Mouse (Mus musculus) midbrain, embryonic 12.5 days (tissue): ENCODE results near the gene Emilin1. TPM values are rescaled to one million over a fixed set of nuclear protein-coding genes. Genes with fewer than 3 reads are reported as not detected.
A peak's percentile ranks its signal among the peaks of the same experiment; 100 is the strongest.
"Not testable (repeated sequence)": the region's sequence is repeated elsewhere in the genome, so short reads cannot be mapped to it uniquely, and the experiment has no call there.

ENCODE experiments used
- ATAC-seq: fragments of 200-750 bp; cut with Nextera tagmentation; 2 replicates; pipeline ENCODE4 v1.8.0; 2017; ENCODE audit warnings: low read depth, moderate TSS enrichment, moderate library complexity; ENCODE audit not compliant: low FRiP score
- H3K27ac ChIP-seq: fragments of 300-500 bp; sonication (generic); replicated peaks from 2 replicates; pipeline ENCODE4 v1.5.1; 2016; ENCODE audit warnings: mild to moderate bottlenecking
- H3K27me3 ChIP-seq: fragments of 300-500 bp; sonication (generic); 2 replicates; pipeline ENCODE4 v1.6.1; 2016; ENCODE audit warnings: mild to moderate bottlenecking
- H3K36me3 ChIP-seq: fragments of 300-500 bp; sonication (generic); 2 replicates; pipeline ENCODE4 v1.6.1; 2016
- H3K4me1 ChIP-seq: fragments of 300-500 bp; sonication (generic); 2 replicates; pipeline ENCODE4 v1.6.1; 2016
- H3K4me2 ChIP-seq: fragments of 300-500 bp; sonication (generic); replicated peaks from 2 replicates; pipeline ENCODE4 v1.6.1; 2016; ENCODE audit warnings: mild to moderate bottlenecking, moderate library complexity
- H3K4me3 ChIP-seq: fragments of 300-500 bp; sonication (generic); 2 replicates; pipeline ENCODE4 v1.5.1; 2016; ENCODE audit warnings: mild to moderate bottlenecking
- H3K9ac ChIP-seq: fragments of 300-500 bp; sonication (generic); replicated peaks from 2 replicates; pipeline ENCODE4 v1.6.1; 2016; ENCODE audit warnings: mild to moderate bottlenecking, moderate library complexity
- H3K9me3 ChIP-seq: fragments of 300-500 bp; sonication (generic); 2 replicates; pipeline ENCODE4 v1.6.1; 2016; ENCODE audit warnings: mild to moderate bottlenecking
- WGBS: fragments of 180-500 bp; shearing (Covaris S2); methylation state at CpG from one replicate; pipeline ENCODE4 v1.1.7; 2016; 5-methylcytosine and 5-hydroxymethylcytosine counted together
- polyA plus RNA-seq: library from polyadenylated mRNA; unstranded; fragments of >200 nt; fragmentation: Nextera tagmentation; extraction: Ambion mirVana; gene quantifications from 2 replicates; pipeline ENCODE4 v1.2.1, GENCODE M21; 2016

Emilin1 gene
- polyA plus RNA-seq, 1 experiment from 2014 or later, result 79.9 TPM

DNA sequence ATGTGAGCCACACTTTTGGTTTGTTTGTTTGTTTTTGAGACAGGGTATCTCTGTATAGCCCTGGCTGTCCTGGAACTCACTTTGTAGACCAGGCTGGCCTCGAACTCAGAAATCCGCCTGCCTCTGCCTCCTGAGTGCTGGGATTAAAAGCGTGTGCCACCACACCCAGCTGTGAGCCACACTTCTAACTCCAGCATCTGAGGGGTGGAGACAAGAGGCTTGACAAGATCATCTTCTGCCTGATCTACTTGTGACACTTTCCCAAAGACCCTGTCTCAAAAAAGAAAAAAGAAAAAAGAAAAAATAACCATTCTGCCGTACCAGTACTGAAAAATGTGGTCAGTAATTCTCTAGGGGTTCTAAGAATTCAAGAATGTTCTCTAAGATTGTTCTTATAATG lies 31.4 kb upstream of the Emilin1 start:
- 89% methylated on average over 4 of the region's 4 CpGs for WGBS
- ATAC-seq, H3K9ac ChIP-seq, H3K9me3 ChIP-seq, H3K27me3 ChIP-seq, H3K4me1 ChIP-seq, H3K27ac ChIP-seq, H3K4me3 ChIP-seq, H3K4me2 ChIP-seq: not testable (repeated sequence)
- peaks cover 13% of the 10 kb centered on the region for H3K36me3 ChIP-seq

- Histone ChIP-seq H3K27ac (no peak overlapping the region), H3K9ac (no peak overlapping the region), H3K4me2 (peak overlapping the region; percentile 67; the same call in 1 of the 2 replicates), H3K36me3 (peaks cover 8% of the 10 kb centered on the region), H3K27me3 (no peaks in the 10 kb centered on the region), H3K4me1 (peaks cover 17% of the 10 kb centered on the region), H3K4me3 (no peak overlapping the region), H3K9me3 (no peaks in the 10 kb centered on the region)
- 50% methylated on average over 4 of the region's 4 CpGs for WGBS
- no peak for ATAC-seq
These were observed 27.0 kb upstream of the Emilin1 start for GRCm38 (mm10) chr5:30886209-30886608.

- H3K9ac ChIP-seq, result peak overlapping the region; percentile 73
- peak overlapping the region; percentile 96 for H3K27ac ChIP-seq
- no peak for ATAC-seq
- H3K4me2 ChIP-seq, result peak overlapping the region; percentile 67
- peaks cover 17% of the 10 kb centered on the region for H3K4me1 ChIP-seq
- no peaks in the 10 kb centered on the region for H3K9me3 ChIP-seq
- 31% methylated on average over 5 of the region's 5 CpGs for WGBS
- no peaks in the 10 kb centered on the region for H3K27me3 ChIP-seq
- H3K36me3 ChIP-seq, result peaks cover 13% of the 10 kb centered on the region
- H3K4me3 ChIP-seq, result peak overlapping the region; percentile 78
These were observed 26.5 kb upstream of the Emilin1 start for GRCm38 (mm10) chr5:30886731-30887130.

DNA sequence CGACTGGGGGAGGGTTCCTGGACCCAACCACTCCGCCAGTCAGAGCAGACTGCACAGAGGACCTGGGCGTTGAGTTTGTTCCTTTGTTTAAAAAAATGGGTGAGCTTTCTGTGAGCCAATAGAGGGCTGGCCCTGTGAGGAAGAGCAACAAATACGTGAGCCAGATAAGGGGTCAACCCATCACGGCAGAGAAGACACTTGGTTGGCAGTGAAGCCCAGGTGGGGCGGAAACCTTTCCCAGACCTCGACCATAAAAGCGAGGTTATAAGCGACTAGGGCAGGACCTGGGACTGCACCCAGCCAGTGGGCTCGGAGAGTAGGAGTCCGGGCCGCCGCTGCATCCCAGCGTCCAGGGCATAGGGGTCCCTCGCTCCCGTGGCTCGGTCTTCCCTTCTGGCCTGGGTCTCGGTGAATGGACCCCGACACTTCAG lies 25.9 kb upstream of the Emilin1 start:
- H3K27ac ChIP-seq, result peak overlapping the region; percentile 96
- H3K4me3 ChIP-seq, result peak overlapping the region; percentile 78
- no peaks in the 10 kb centered on the region for H3K27me3 ChIP-seq
- H3K4me1 ChIP-seq, result peaks cover 17% of the 10 kb centered on the region
- peak overlapping the region; percentile 73 for H3K9ac ChIP-seq
- no peaks in the 10 kb centered on the region for H3K9me3 ChIP-seq
- peak overlapping the region; percentile 67 for H3K4me2 ChIP-seq
- under 1% methylated on average over 19 of the region's 19 CpGs for WGBS
- ATAC-seq, result peak; percentile 62
- H3K36me3 ChIP-seq, result peaks cover 19% of the 10 kb centered on the region

GRCm38 (mm10) chr5:30887858-30888336 lies 25.3 kb upstream of the Emilin1 start:
- H3K27me3 ChIP-seq, result no peaks in the 10 kb centered on the region
- H3K4me2 ChIP-seq, result peak overlapping the region; percentile 67
- H3K4me3 ChIP-seq, result peak overlapping the region; percentile 78
- peak overlapping the region; percentile 73 for H3K9ac ChIP-seq
- peak; percentile 81 for ATAC-seq
- H3K27ac ChIP-seq, result peak overlapping the region; percentile 96
- peaks cover 25% of the 10 kb centered on the region for H3K36me3 ChIP-seq
- peaks cover 17% of the 10 kb centered on the region for H3K4me1 ChIP-seq
- WGBS, result under 1% methylated on average over 28 of the region's 28 CpGs
- H3K9me3 ChIP-seq, result no peaks in the 10 kb centered on the region

- WGBS, result under 1% methylated on average over 41 of the region's 42 CpGs
- Histone ChIP-seq H3K27me3 (no peaks in the 10 kb centered on the region), H3K9me3 (no peaks in the 10 kb centered on the region), H3K9ac (peak within 1 kb of the TSS; percentile 92), H3K4me2 (peak within 1 kb of the TSS; percentile 67), H3K4me1 (peaks cover 17% of the 10 kb centered on the region), H3K27ac (peak within 1 kb of the TSS; percentile 96), H3K4me3 (peak within 1 kb of the TSS; percentile 78), H3K36me3 (peaks cover 31% of the 10 kb centered on the region)
- ATAC-seq, result peak; percentile 91
These were observed 24.7 kb upstream of the Emilin1 start, which contains the start of gene Agbl5 for GRCm38 (mm10) chr5:30888337-30889087. Gene Agbl5, plus strand, starts transcription at chr5:30888694.

- H3K36me3 ChIP-seq, result peaks cover 38% of the 10 kb centered on the region
- H3K4me2 ChIP-seq, result peak overlapping the region; percentile 67
- peak overlapping the region; percentile 92 for H3K9ac ChIP-seq
- peaks cover 17% of the 10 kb centered on the region for H3K4me1 ChIP-seq
- H3K9me3 ChIP-seq, result no peaks in the 10 kb centered on the region
- peak; percentile 32 for ATAC-seq
- peak overlapping the region; percentile 78 for H3K4me3 ChIP-seq
- H3K27ac ChIP-seq, result peak overlapping the region; percentile 96
- WGBS, result 2% methylated on average over 31 of the region's 42 CpGs
- H3K27me3 ChIP-seq, result no peaks in the 10 kb centered on the region
These were observed 24.0 kb upstream of the Emilin1 start for GRCm38 (mm10) chr5:30889088-30889754.

DNA sequence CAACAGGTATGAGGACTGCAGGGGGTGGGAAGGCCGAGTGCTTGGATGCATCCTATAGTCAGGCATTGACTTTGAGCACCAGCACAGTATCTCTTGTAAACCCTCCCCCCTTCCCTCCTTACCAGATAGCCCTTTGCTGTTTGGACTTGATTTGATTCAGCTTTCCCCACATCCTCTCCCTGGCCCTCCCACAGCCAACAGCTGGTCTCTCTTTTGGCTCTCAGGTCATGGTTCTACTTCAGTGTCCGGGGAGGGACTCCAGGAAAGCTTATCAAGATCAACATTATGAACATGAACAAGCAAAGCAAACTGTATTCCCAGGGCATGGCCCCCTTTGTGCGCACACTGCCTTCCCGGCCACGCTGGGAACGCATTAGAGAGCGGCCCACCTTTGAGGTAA lies 22.8 kb upstream of the Emilin1 start:
- Histone ChIP-seq H3K4me3 (peak overlapping the region; percentile 78; the same call in 1 of the 2 replicates), H3K36me3 (peaks cover 50% of the 10 kb centered on the region), H3K27me3 (no peaks in the 10 kb centered on the region), H3K27ac (no peak overlapping the region), H3K4me2 (peak overlapping the region; percentile 67), H3K9ac (peak overlapping the region; percentile 92; the same call in 1 of the 2 replicates), H3K4me1 (peaks cover 17% of the 10 kb centered on the region), H3K9me3 (no peaks in the 10 kb centered on the region)
- WGBS, result 91% methylated on average over 7 of the region's 7 CpGs
- no peak for ATAC-seq

DNA sequence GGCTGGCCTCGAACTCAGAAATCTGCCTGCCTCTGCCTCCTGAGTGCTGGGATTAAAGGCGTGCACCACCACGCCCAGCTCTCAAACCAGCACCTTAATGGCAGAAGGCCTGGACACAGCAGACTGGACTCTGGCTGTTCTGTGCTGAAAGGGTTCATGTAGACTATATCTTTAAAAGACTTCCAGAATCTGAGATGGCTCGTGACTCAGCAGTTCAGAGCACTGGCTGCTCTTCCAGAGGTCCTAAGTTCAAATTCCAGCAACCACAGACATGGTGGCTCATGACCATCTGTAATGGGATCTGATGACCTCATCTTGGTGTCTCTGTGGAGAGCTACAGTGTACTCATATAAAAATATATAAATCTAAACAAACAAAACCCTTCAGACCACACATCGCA lies 11.3 kb upstream of the Emilin1 start:
- no peak overlapping the region for H3K4me2 ChIP-seq
- H3K27ac ChIP-seq, result no peak overlapping the region
- H3K27me3 ChIP-seq, result no peaks in the 10 kb centered on the region
- no peak for ATAC-seq
- peaks cover 15% of the 10 kb centered on the region for H3K4me1 ChIP-seq
- WGBS, result 93% methylated on average over 5 of the region's 5 CpGs
- H3K9me3 ChIP-seq, result no peaks in the 10 kb centered on the region
- no peak overlapping the region for H3K4me3 ChIP-seq
- no peak overlapping the region for H3K9ac ChIP-seq
- peaks cover 84% of the 10 kb centered on the region for H3K36me3 ChIP-seq

DNA sequence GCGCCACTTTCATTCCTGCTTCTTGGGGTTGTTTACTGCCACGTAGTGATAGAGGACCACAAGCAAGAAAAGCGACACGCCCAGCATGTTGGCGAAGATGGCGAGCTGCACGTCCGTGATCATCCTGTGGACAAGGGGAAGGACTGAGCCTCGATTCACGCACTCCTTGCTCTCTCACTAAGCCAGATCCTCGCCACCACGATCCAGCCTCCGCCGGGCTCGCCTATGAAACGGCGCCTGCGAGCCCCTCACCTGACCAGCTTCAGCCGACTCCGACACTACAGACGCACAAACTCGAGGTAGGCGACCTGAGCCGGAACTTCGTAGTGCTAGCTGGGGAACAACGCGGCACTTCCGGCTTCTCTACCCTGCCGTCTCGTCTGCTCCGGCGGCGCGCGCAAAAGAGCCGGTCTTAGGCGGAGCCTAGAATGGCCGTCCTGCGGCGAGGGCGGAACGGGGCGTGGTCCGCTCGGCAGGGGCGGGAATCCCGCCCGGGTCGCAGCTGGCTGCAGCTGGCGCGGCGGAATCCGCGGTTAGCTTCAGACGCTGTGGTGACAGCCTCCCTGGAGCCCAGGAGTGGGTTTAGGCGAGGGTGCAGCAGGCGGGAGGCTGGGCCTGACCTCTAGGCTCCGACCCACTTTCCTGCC lies 5.7 kb upstream of the Emilin1 start, which contains the start of gene Ost4:
Gene Ost4, minus strand, starts transcription at position 376 of the 647 bp plus-strand sequence.
- under 1% methylated on average over 58 of the region's 58 CpGs for WGBS
- H3K9ac ChIP-seq, result peak within 1 kb of the TSS; percentile 72
- peak; percentile 96 for ATAC-seq

DNA sequence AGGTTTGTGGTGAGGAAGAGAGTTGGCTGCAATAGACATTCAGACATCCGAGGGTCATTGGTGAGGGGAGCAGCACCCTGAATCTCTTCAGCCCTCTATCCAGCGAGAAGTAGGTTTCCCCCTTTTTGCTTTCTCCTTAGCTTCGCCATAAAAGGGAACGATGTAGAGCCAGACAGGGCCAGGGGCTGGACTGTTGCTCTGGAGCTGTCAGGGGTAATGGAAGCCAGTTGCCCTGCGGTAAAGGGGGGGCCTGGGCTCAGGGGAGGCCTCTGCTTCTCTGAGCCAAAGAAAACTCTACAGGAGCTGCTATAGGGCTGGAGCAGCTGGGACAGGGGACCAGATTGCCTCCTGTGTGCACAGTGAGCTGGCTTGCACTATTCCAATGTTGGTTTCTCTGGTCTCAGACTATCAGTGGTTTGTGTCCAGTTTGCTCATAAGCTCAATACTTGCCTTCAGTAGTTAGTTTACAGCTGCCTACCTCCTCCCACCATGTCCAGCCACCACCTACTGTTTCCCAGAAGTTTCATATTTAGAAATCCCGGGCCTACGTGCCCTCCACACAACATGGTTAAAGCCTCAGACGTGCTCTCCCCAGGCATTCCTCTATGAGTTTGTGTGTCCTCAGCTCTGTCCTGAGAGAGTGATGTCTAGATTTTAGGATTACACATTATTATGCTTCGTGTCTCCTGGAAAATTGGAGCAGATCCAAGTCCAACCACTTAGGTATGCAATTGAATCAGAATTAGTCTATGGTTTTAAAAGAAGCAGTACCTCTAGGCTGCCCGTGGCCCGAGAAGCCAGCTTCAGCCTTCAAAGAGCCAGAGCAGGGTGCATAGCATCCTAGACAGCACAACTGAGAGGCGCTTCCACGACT lies 4.5 kb upstream of the Emilin1 start:
- H3K27ac ChIP-seq, result peak overlapping the region; percentile 82
- ATAC-seq, result no peak
- WGBS, result 59% methylated on average over 13 of the region's 13 CpGs

More for the DNA sequence above, 5.7 kb upstream of the Emilin1 start, which contains the start of gene Ost4:
- H3K27ac ChIP-seq, result peak within 1 kb of the TSS; percentile 82
- H3K27me3 ChIP-seq, result peaks cover 3% of the 10 kb centered on the region; the same call in 1 of the 2 replicates
- no peaks in the 10 kb centered on the region for H3K9me3 ChIP-seq
- peak within 1 kb of the TSS; percentile 76 for H3K4me3 ChIP-seq
- peaks cover 31% of the 10 kb centered on the region for H3K4me1 ChIP-seq
- peak within 1 kb of the TSS; percentile 93 for H3K4me2 ChIP-seq
- peaks cover 38% of the 10 kb centered on the region for H3K36me3 ChIP-seq

More for the DNA sequence above, 4.5 kb upstream of the Emilin1 start:
- Histone ChIP-seq H3K9me3 (no peaks in the 10 kb centered on the region), H3K4me1 (peaks cover 42% of the 10 kb centered on the region), H3K4me3 (peak overlapping the region; percentile 76; the same call in 1 of the 2 replicates), H3K4me2 (peak overlapping the region; percentile 93), H3K36me3 (peaks cover 27% of the 10 kb centered on the region), H3K9ac (peak overlapping the region; percentile 72; the same call in 1 of the 2 replicates), H3K27me3 (peaks cover 3% of the 10 kb centered on the region; the same call in 1 of the 2 replicates)
